Mouse (Mus musculus) olfactory bulb, adult 2 months (tissue): ENCODE measurements around the gene Arhgap22.

Experiments used
- CTCF ChIP-seq: fragments of 200-500 bp; IDR thresholded peaks from 2 replicates; pipeline ENCODE4 v1.5.1; 2012; ENCODE audit warnings: low read depth, mild to moderate bottlenecking, low read length, moderate library complexity; ENCODE audit not compliant: insufficient read depth
- POLR2A ChIP-seq: fragments of 200-500 bp; IDR thresholded peaks from 2 replicates; pipeline ENCODE4 v1.6.1; 2012; ENCODE audit warnings: mild to moderate bottlenecking, low read depth, low read length, moderate library complexity; ENCODE audit not compliant: insufficient read depth

GRCm38 (mm10) chr14:33361546-33361945 lies 147.7 kb downstream of the Arhgap22 start:
- TF ChIP-seq POLR2A (no peak), CTCF (no peak)
